Mouse (Mus musculus): ENCODE results near the gene Gm6793. TPM values are rescaled to one million over a fixed set of nuclear protein-coding genes. Genes with fewer than 3 reads are reported as not detected.

Gm6793 gene
- polyA plus RNA-seq, 1 experiment from 2014 or later: 0.65 TPM

- Histone ChIP-seq H3K27me3 (no peaks in the 10 kb centered on the region), H3K4me1 (no peaks in the 10 kb centered on the region), H3K36me3 (no peaks in the 10 kb centered on the region), H3K9ac (no peak overlapping the region), H3K27ac (replicated peaks) (no peak overlapping the region), H3K4me2 (replicated peaks) (no peak overlapping the region), H3K4me3 (replicated peaks) (no peak overlapping the region), H3K9me3 (replicated peaks) (no peaks in the 10 kb centered on the region)
- WGBS: 79% methylated on average over 7 of the region's 7 CpGs
- no peak for ATAC-seq (ENCODE audit: insufficient number of reproducible peaks, low FRiP score, low TSS enrichment, low read depth)
Observed at GRCm38 (mm10) chr8:112029455-112029854, 14.6 kb upstream of the Gm6793 start.

- Histone ChIP-seq H3K27ac (replicated peaks) (peak overlapping the region; percentile 84), H3K4me1 (peaks cover 23% of the 10 kb centered on the region), H3K4me3 (replicated peaks) (peak overlapping the region; percentile 95), H3K4me2 (replicated peaks) (peak overlapping the region; percentile 91), H3K9me3 (replicated peaks) (no peaks in the 10 kb centered on the region), H3K36me3 (peaks cover 13% of the 10 kb centered on the region; the same call in 1 of the 2 replicates), H3K27me3 (no peaks in the 10 kb centered on the region), H3K9ac (peak overlapping the region; percentile 82)
- WGBS: under 1% methylated on average over 40 of the region's 40 CpGs
- peak; percentile 15 for ATAC-seq (ENCODE audit: insufficient number of reproducible peaks, low FRiP score, low TSS enrichment, low read depth)
Observed at GRCm38 (mm10) chr8:112011816-112012242, 3.0 kb downstream of the Gm6793 start.

DNA sequence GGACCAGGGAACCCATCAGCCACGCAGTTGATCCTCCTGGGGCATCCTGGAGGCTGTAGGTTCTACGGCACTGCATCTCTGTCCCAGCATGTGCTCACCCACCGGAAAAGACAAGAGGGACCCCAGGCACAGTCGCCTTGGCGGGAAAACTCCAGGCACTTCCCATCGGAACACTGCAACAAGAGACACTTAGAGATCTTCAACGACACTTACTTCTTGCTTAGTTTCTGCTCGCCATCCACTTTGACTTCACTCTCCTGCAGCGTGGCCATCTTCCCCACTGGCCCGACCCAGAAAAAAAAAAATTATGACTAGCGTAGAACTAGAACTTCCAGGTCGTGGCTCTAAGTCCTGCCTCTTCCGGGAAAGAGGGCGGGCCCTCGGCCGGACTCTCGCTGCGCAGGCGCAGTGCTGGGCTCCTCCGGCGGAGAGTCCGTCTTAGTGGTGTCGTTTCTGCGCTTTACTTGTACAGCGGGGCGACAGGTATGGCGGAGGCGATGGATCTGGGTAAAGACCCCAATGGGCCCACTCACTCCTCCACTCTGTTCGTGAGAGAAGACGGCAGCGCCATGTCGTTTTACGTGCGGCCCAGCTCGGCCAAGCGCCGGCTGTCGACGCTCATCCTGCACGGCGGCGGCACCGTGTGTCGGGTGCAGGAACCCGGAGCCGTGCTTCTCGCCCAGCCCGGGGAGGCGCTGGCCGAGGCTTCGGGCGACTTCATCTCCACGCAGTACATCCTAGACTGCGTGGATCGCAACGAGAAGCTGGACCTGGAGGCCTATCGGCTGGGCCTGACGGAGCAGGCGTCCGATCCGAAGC, 3.6 kb downstream of the Gm6793 start, which contains the start of the genes Kars and Terf2ip:
Gene Kars (minus strand): TSS at position 327 of the 819 bp plus-strand sequence.
Gene Terf2ip (plus strand): TSS at position 402 of the 819 bp plus-strand sequence.
- peak within 1 kb of the TSS; percentile 82 for H3K9ac ChIP-seq
- under 1% methylated on average over 61 of the region's 61 CpGs for WGBS

DNA sequence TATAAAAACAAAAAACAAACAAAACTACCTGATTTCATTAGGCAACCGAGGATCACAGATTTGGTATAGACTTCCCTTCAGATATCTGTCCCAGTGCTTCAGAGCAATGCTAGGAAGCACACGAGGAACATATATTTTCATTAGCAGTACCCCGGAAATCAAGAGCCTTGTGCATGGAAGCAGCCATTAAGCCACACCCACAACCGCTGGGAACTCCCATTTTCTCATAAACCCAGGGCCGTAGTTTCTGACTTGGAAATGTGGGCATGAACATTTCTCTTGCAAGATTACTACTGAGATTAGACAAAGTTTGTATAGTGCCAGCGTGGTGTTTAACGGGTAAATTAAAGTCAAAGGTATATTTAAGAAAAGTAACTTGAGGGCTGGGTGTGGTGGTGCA, 5.3 kb downstream of the Gm6793 start:
- H3K36me3 ChIP-seq: peaks cover 15% of the 10 kb centered on the region
- no peak overlapping the region for H3K4me3 ChIP-seq (replicated peaks)
- H3K4me2 ChIP-seq (replicated peaks): no peak overlapping the region
- 89% methylated on average over 7 of the region's 7 CpGs for WGBS
- ATAC-seq (ENCODE audit: insufficient number of reproducible peaks, low FRiP score, low TSS enrichment, low read depth): no peak
- H3K27me3 ChIP-seq: no peaks in the 10 kb centered on the region
- H3K9me3 ChIP-seq (replicated peaks): no peaks in the 10 kb centered on the region
- H3K27ac ChIP-seq (replicated peaks): no peak overlapping the region
- peaks cover 23% of the 10 kb centered on the region for H3K4me1 ChIP-seq
- H3K9ac ChIP-seq: no peak overlapping the region

More for the DNA sequence above, 3.6 kb downstream of the Gm6793 start, which contains the start of the genes Kars and Terf2ip:
- Histone ChIP-seq H3K36me3 (peaks cover 9% of the 10 kb centered on the region; the same call in 1 of the 2 replicates), H3K4me2 (replicated peaks) (peak within 1 kb of the TSS; percentile 91), H3K27ac (replicated peaks) (peak within 1 kb of the TSS; percentile 84), H3K4me1 (peaks cover 23% of the 10 kb centered on the region), H3K27me3 (no peaks in the 10 kb centered on the region), H3K9me3 (replicated peaks) (no peaks in the 10 kb centered on the region), H3K4me3 (replicated peaks) (peak within 1 kb of the TSS; percentile 95)
- ATAC-seq (ENCODE audit: insufficient number of reproducible peaks, low FRiP score, low TSS enrichment, low read depth): peak; percentile 92

DNA sequence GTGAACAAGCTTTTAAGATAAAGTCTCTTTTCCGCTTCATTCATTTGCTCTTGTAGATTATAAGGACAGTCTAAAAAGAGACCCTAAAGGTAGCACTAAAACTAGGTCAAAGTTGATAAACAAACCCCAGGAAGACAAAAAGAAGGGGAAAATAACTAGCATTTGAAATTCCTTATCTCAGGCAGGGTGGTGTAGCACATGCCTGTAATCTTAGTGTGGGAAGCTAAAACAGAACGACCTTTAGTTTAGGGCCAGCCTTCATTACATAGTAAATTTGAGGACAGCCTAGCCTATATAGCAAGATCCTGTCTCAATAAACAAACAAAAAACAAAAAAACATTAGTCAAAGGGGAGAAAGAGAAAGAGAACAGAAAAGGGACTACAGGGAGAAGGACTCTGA, 7.2 kb downstream of the Gm6793 start:
- Histone ChIP-seq H3K27ac (replicated peaks) (no peak overlapping the region), H3K4me2 (replicated peaks) (no peak overlapping the region), H3K36me3 (peaks cover 31% of the 10 kb centered on the region), H3K9me3 (replicated peaks) (no peaks in the 10 kb centered on the region), H3K4me1 (peaks cover 16% of the 10 kb centered on the region), H3K4me3 (replicated peaks) (no peak overlapping the region), H3K27me3 (no peaks in the 10 kb centered on the region), H3K9ac (no peak overlapping the region)
- no peak for ATAC-seq (ENCODE audit: insufficient number of reproducible peaks, low FRiP score, low TSS enrichment, low read depth)
- WGBS: 94% methylated on average over 2 of the region's 2 CpGs

DNA sequence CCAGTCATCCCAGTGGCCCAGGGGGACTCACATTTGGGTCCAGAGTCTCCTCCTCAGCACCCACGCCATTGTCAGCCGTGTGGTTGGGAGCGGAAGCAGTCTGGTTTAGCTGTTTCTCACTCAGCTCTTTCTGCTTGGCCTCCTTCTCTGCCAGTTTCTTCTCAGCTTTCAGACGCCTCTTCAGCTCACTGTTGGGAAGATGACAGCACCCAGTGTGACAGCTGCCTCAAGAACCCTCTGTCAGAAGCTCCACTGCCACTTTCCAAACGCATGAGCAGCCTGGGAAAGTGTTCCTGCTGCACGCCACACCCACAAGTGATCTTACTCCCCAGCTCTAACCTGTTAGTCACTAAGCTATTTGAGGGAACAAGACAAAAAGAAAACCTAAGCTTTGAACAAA, 9.2 kb downstream of the Gm6793 start:
- H3K4me2 ChIP-seq (replicated peaks): no peak overlapping the region
- no peaks in the 10 kb centered on the region for H3K27me3 ChIP-seq
- ATAC-seq (ENCODE audit: insufficient number of reproducible peaks, low FRiP score, low TSS enrichment, low read depth): no peak
- peaks cover 51% of the 10 kb centered on the region for H3K36me3 ChIP-seq
- peaks cover 11% of the 10 kb centered on the region for H3K4me1 ChIP-seq
- H3K9me3 ChIP-seq (replicated peaks): no peaks in the 10 kb centered on the region
- 91% methylated on average over 6 of the region's 6 CpGs for WGBS
- no peak overlapping the region for H3K27ac ChIP-seq (replicated peaks)
- H3K4me3 ChIP-seq (replicated peaks): no peak overlapping the region
- H3K9ac ChIP-seq: no peak overlapping the region

GRCm38 (mm10) chr8:112004754-112005153, 10.1 kb downstream of the Gm6793 start:
- Histone ChIP-seq H3K9ac (no peak overlapping the region), H3K4me3 (replicated peaks) (no peak overlapping the region), H3K4me2 (replicated peaks) (no peak overlapping the region), H3K27me3 (no peaks in the 10 kb centered on the region), H3K4me1 (peaks cover 4% of the 10 kb centered on the region; the same call in 1 of the 2 replicates), H3K27ac (replicated peaks) (no peak overlapping the region), H3K36me3 (peaks cover 60% of the 10 kb centered on the region), H3K9me3 (replicated peaks) (no peaks in the 10 kb centered on the region)
- ATAC-seq (ENCODE audit: insufficient number of reproducible peaks, low FRiP score, low TSS enrichment, low read depth): no peak

DNA sequence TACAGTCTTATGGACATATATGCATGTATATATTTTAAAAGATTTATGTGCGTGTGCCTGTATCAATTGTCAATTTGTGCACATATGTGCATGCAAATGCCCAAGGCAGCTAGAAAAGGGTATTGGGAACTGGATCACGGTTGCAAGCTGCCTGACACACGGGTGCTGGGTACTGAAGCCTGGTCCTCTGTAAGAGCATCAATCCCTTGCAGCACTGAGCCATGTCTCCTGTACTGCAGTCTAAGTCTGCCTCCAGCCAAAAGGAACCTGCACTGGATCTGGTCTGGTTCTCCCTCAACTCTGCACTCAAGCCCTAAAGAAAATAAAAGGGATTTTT, 22.2 kb downstream of the Gm6793 start:
- H3K4me2 ChIP-seq (replicated peaks): peak overlapping the region; percentile 66; the same call in 1 of the 2 replicates
- H3K27ac ChIP-seq (replicated peaks): no peak overlapping the region
- H3K4me1 ChIP-seq: peaks cover 11% of the 10 kb centered on the region
- no peaks in the 10 kb centered on the region for H3K27me3 ChIP-seq
- no peak for ATAC-seq (ENCODE audit: insufficient number of reproducible peaks, low FRiP score, low TSS enrichment, low read depth)
- peak overlapping the region; percentile 80; the same call in 1 of the 2 replicates for H3K4me3 ChIP-seq (replicated peaks)
- H3K9me3 ChIP-seq (replicated peaks): no peaks in the 10 kb centered on the region
- H3K36me3 ChIP-seq: peaks cover 68% of the 10 kb centered on the region
- 67% methylated on average over 3 of the region's 3 CpGs for WGBS
- H3K9ac ChIP-seq: no peak overlapping the region

- peak within 1 kb of the TSS; percentile 81 for H3K9ac ChIP-seq
- peaks cover 63% of the 10 kb centered on the region for H3K36me3 ChIP-seq
- H3K4me3 ChIP-seq (replicated peaks): peak within 1 kb of the TSS; percentile 80
- H3K9me3 ChIP-seq (replicated peaks): no peaks in the 10 kb centered on the region
- peak within 1 kb of the TSS; percentile 66 for H3K4me2 ChIP-seq (replicated peaks)
- 0 out of 2 replicates have a peak within 1 kb of the TSS, but pooled peaks have one; percentile 65 for H3K27ac ChIP-seq (replicated peaks)
- H3K27me3 ChIP-seq: no peaks in the 10 kb centered on the region
- peak; percentile 93 for ATAC-seq (ENCODE audit: insufficient number of reproducible peaks, low FRiP score, low TSS enrichment, low read depth)
- 5% methylated on average over 33 of the region's 33 CpGs for WGBS
- peaks cover 11% of the 10 kb centered on the region for H3K4me1 ChIP-seq
Observed at GRCm38 (mm10) chr8:111992013-111992702, 22.7 kb downstream of the Gm6793 start, which contains the start of gene Adat1. Gene Adat1, minus strand, starts transcription at chr8:111992302.

GRCm38 (mm10) chr8:111991278-111991677, 23.6 kb downstream of the Gm6793 start:
- WGBS: 56% methylated on average over 8 of the region's 8 CpGs
- H3K4me3 ChIP-seq (replicated peaks): peak overlapping the region; percentile 80
- peak overlapping the region; percentile 66 for H3K4me2 ChIP-seq (replicated peaks)
- no peaks in the 10 kb centered on the region for H3K27me3 ChIP-seq
- peaks cover 11% of the 10 kb centered on the region for H3K4me1 ChIP-seq
- H3K9ac ChIP-seq: peak overlapping the region; percentile 81
- H3K9me3 ChIP-seq (replicated peaks): no peaks in the 10 kb centered on the region
- peaks cover 56% of the 10 kb centered on the region for H3K36me3 ChIP-seq
- H3K27ac ChIP-seq (replicated peaks): no peak overlapping the region
- ATAC-seq (ENCODE audit: insufficient number of reproducible peaks, low FRiP score, low TSS enrichment, low read depth): no peak

DNA sequence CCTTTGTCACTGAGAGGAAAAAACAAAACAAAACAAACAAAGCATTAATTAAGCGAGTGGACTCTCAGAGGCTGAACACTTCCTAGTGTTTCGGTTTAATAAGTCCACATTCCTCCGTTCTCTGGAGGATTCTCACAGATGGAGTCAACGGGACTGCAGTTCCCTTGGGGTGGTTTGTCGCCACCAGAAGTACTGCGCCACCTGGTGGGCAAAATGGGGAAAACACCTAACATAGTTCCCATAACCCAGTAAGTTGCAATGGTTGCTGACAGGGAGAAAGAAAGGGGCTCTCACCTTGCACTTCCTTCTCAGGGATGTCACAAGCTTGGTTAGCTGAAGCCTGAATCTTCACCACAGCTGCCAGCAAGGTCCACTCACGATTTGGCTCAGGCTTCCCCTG, 24.9 kb downstream of the Gm6793 start:
- H3K36me3 ChIP-seq: peaks cover 48% of the 10 kb centered on the region
- no peak overlapping the region for H3K4me2 ChIP-seq (replicated peaks)
- no peak overlapping the region for H3K4me3 ChIP-seq (replicated peaks)
- H3K27me3 ChIP-seq: no peaks in the 10 kb centered on the region
- H3K27ac ChIP-seq (replicated peaks): no peak overlapping the region
- H3K9me3 ChIP-seq (replicated peaks): no peaks in the 10 kb centered on the region
- ATAC-seq (ENCODE audit: insufficient number of reproducible peaks, low FRiP score, low TSS enrichment, low read depth): no peak
- H3K9ac ChIP-seq: no peak overlapping the region
- WGBS: 7% methylated on average over 7 of the region's 7 CpGs
- H3K4me1 ChIP-seq: peaks cover 11% of the 10 kb centered on the region
